Mouse (Mus musculus): ENCODE data around the gene Tnr.

DNA sequence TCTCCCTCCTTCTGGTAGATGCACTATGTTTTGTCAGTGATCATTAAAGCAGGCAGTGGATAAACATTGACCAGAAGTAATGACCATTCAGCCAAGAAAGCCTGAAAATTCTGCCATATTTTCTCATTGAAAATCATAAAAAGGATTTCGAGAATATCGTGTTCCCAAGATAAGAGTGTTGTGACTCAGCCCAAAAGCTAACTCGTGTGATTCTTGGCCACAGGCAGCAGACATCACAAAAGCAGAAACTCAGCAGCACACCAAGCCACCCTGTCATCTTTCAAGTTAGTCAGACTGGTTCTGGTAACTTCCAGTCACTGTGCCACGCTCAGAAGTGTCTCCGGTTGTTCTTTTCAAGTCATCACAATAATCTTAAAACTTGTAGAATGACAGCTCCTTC is 367.0 kb downstream of the Tnr start:
- TF ChIP-seq CTCF (IDR thresholded peaks at IDR 0.05): no peak
- no peak for TF ChIP-seq EP300 (IDR thresholded peaks at IDR 0.05; ENCODE audit: insufficient read depth, low read depth, low read length)
